8 mouse cellular contexts compared by ENCODE assay signal in the genomic region with DNA sequence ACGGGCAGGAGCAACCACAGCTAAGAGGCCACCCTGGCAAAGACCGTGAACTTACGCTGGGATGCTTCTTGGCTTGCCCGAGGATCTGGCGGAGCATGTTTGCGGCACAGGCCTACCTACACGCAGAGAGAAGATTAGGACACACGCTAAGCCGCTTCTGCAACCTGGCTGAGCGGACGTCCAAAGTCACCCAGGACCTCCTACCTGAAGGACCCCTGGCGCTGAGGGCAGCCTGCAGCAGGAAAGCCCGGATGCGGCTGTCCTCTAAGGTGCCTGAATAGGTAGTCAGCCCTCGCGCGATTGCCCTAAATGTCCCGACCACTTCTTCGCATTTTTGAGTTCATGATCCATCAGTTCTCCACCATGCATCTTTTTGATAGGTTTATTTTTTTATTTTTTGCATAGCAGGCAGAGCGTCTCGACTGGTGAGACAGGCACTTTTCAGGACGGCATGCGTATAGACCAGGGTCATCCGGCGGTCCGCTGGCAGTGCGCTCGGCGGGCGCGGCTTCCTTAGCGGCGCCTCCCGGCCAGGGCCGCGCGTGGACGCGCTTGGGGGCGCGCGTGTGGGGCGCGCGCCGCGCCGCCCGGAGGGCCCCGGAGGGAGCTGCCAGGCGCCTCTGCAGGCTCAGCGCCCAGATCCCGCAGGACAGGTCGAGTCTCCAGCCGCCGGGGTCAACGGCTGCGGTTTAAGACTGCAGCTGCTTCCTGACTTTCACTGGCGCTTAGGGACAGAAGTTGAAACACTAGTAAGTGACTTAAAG. TPM values are rescaled to one million over a fixed set of nuclear protein-coding genes. Genes with fewer than 3 reads are reported as not detected.
A peak's percentile ranks its signal among the peaks of the same experiment; 100 is the strongest.
DNase-seq lines count a peak whose midpoint lies in the region; ATAC-seq lines count a peak whose summit lies in the region.

A gene (minus strand): TSS at position 229 of the 764 bp plus-strand sequence.
A gene (plus strand): TSS at position 541 of the 764 bp plus-strand sequence.

- H3K27me3 ChIP-seq in hindbrain, embryonic 15.5 days = no peaks in the 10 kb centered on the region

- peak within 1 kb of the TSS; percentile 78 for H3K4me2 ChIP-seq in hindbrain, embryonic 15.5 days

- WGBS in hindbrain, embryonic 15.5 days = under 1% methylated on average over 59 of the region's 59 CpGs

- peaks cover 11% of the 10 kb centered on the region for H3K36me3 ChIP-seq in hindbrain, embryonic 15.5 days

- H3K9ac ChIP-seq in hindbrain, embryonic 15.5 days = peak within 1 kb of the TSS; percentile 96

- peak; percentile 87 for DNase-seq in T-cell, adult 2 months (ENCODE audit: low spot score)
- DNase-seq in cerebellum, postnatal 36 days = peak; percentile 93 to 97
- peak; percentile 92 to 95 for DNase-seq in frontal cortex, postnatal 36 days (ENCODE audit: low spot score in 2 of 2)
- DNase-seq in left cerebral cortex, adult 11 months (ENCODE audit: low spot score) = peak; percentile 88
- DNase-seq in lung, postnatal 4 days = peak; percentile 93 to 95
- peak; percentile 88 for DNase-seq in retina, postnatal 7 days (ENCODE audit: low read depth, low spot score)
- DNase-seq in urinary bladder, adult 2 months (ENCODE audit: low spot score) = peak; percentile 87

- peak within 1 kb of the TSS; percentile 88 for H3K27ac ChIP-seq in hindbrain, embryonic 15.5 days (replicated peaks)

- peaks cover 22% of the 10 kb centered on the region for H3K4me1 ChIP-seq in hindbrain, embryonic 15.5 days (replicated peaks)

- ATAC-seq in hindbrain, embryonic 15.5 days (ENCODE audit: low FRiP score, low read depth) = peak; percentile 98

- H3K9me3 ChIP-seq in hindbrain, embryonic 15.5 days = no peaks in the 10 kb centered on the region

- peak within 1 kb of the TSS; percentile 91 for H3K4me3 ChIP-seq in hindbrain, embryonic 15.5 days

RNA-seq across cellular contexts. Expression of the first gene that starts in this region (rescaled TPM):
- 1,171 and 1,309 TPM in 2 replicates for polyA plus RNA-seq in hindbrain, embryonic 15.5 days (2015; fragmentation: Nextera tagmentation; extraction: Ambion mirVana)
- polyA plus RNA-seq in urinary bladder, adult 2 months (2012; rRNA removed) = 769 and 991 TPM in 2 replicates

RNA-seq across cellular contexts. Expression of the second gene that starts in this region (rescaled TPM):
- 82.0 and 84.7 TPM in 2 replicates for polyA plus RNA-seq in hindbrain, embryonic 15.5 days (2015; fragmentation: Nextera tagmentation; extraction: Ambion mirVana)
- 24.7 and 25.1 TPM in 2 replicates for polyA plus RNA-seq in urinary bladder, adult 2 months (2012; rRNA removed)

Comparison
In these comparisons a context has a peak if more than half of its experiments do, and no peak if none do; other contexts are left out.
1. Peak in every context shown above with its lines: DNase-seq, ATAC-seq, H3K4me3 ChIP-seq and H3K27ac ChIP-seq.